Mouse (Mus musculus): ENCODE measurements around the gene St8sia1. TPM values are rescaled to one million over a fixed set of nuclear protein-coding genes. Genes with fewer than 3 reads are reported as not detected.

St8sia1 gene
- total and polyA plus RNA-seq, 3 experiments: 0.01 TPM; not detected in 2

DNA sequence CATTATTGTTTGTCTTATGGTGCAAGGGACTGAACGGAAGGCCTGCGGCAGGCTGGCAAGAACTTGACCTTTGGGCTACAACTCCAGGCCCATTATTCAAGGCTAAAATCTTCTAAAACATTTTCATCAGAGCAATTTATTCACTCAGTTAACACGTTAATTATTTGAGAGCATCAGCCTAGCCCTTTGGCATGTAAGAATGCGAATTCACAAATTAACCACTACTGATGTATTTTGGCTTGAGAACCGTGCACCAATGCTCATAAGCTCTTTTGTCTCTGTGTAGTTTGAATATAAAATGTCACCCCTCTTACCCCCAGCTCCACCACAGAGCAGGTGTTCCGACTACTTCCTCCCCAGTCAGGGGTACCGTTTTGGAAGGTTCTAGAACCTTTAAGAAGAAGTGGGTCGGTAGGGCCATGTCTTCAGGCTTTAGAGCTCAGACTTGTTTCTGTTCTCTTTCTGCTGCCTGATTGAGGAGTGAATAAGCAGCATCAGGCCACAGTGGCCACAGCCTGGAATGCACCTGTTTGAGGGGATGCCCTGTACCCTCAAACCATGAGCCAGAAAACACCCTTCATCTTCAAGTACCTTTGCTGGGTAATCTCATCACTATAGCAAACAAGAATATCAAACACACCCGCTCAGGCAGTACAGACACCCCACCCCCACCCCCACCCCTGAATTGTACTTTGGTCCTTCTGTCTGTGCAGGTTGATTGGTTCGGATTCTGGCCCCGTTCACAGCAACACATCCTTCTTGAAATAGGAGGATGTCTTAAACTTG lies 22.5 kb downstream of the St8sia1 start:
- no peak for DNase-seq (ENCODE audit: low read depth, low spot score)
- Histone ChIP-seq H3K9ac (ENCODE audit: control insufficient read depth, low read depth, low read length, poor library complexity, severe bottlenecking) (no peak overlapping the region), H3K9me3 (replicated peaks; ENCODE audit: insufficient read depth, low read length) (no peaks in the 10 kb centered on the region), H3K4me3 (ENCODE audit: control insufficient read depth in 1 of 2, insufficient read depth in 1 of 2, low read depth in 2 of 2, low read length in 2 of 2) (no peak overlapping the region), H3K36me3 (ENCODE audit: control insufficient read depth in 1 of 2, insufficient read depth in 2 of 2, low read length in 2 of 2) (no peaks in the 10 kb centered on the region), H3K27ac (ENCODE audit: control insufficient read depth, low read depth, low read length) (no peak overlapping the region), H3K4me1 (ENCODE audit: control insufficient read depth in 1 of 2, insufficient read depth in 2 of 2, low read length in 2 of 2) (no peaks in the 10 kb centered on the region), H3K79me2 (ENCODE audit: control insufficient read depth, insufficient read depth, low read length, poor library complexity) (no peaks in the 10 kb centered on the region), H3K27me3 (ENCODE audit: control insufficient read depth in 1 of 2, insufficient read depth in 2 of 2, low read length in 2 of 2) (no peaks in the 10 kb centered on the region; a peak in 1 of 4 replicates)
- TF ChIP-seq SIN3A (IDR thresholded peaks at IDR 0.05; ENCODE audit: low read length): no peak
- TF ChIP-seq UBTF (IDR thresholded peaks at IDR 0.05; ENCODE audit: borderline replicate concordance, insufficient read depth, low read depth, low read length): no peak
- no peak for TF ChIP-seq POLR2AphosphoS2 (IDR thresholded peaks at IDR 0.05; ENCODE audit: low read length)
- no peak for TF ChIP-seq EP300 (IDR thresholded peaks at IDR 0.05; ENCODE audit: low read depth in 1 of 2, low read length in 2 of 2)
- TF ChIP-seq JUND (IDR thresholded peaks at IDR 0.05; ENCODE audit: low read depth, low read length): no peak
- no peak for TF ChIP-seq KAT2A (conservative IDR thresholded peaks at IDR 0.05; ENCODE audit: low read depth, low read length)
- TF ChIP-seq HCFC1 (IDR thresholded peaks at IDR 0.05; ENCODE audit: low read depth, low read length): no peak

DNA sequence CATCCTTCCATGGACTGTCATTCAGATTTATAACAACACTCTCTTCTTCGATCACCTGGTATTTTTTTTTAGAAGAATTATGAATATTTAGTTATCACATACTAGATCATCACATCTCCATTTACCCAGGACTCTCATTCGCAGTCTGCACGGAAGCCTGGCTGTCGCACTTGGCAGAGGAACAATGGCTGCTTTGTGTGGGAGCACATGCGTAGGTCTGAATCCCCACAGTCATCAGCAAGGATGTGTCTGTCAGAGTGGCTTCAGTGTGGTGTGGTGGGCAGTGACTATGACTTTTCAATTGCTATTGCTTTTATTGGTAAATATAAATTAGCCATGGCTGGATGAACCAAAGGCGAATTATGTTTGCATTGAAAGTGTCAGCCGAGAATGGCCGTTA lies 23.2 kb downstream of the St8sia1 start:
- H3K4me3 ChIP-seq (ENCODE audit: control insufficient read depth in 1 of 2, insufficient read depth in 1 of 2, low read depth in 2 of 2, low read length in 2 of 2): no peak overlapping the region
- H3K9me3 ChIP-seq (replicated peaks; ENCODE audit: insufficient read depth, low read length): no peaks in the 10 kb centered on the region
- H3K9ac ChIP-seq (ENCODE audit: control insufficient read depth, low read depth, low read length, poor library complexity, severe bottlenecking): no peak overlapping the region
- no peak overlapping the region for H3K27ac ChIP-seq (ENCODE audit: control insufficient read depth, low read depth, low read length)
- no peak for DNase-seq (ENCODE audit: low read depth, low spot score)
- H3K36me3 ChIP-seq (ENCODE audit: control insufficient read depth in 1 of 2, insufficient read depth in 2 of 2, low read length in 2 of 2): no peaks in the 10 kb centered on the region
- H3K79me2 ChIP-seq (ENCODE audit: control insufficient read depth, insufficient read depth, low read length, poor library complexity): no peaks in the 10 kb centered on the region
- TF ChIP-seq JUND (IDR thresholded peaks at IDR 0.05; ENCODE audit: low read depth, low read length) (no peak), ZMIZ1 (IDR thresholded peaks at IDR 0.05; ENCODE audit: low read depth, low read length) (no peak), SMC3 (IDR thresholded peaks at IDR 0.05; ENCODE audit: low read depth, low read length) (no peak), MEF2A (IDR thresholded peaks at IDR 0.05; ENCODE audit: extremely low read depth, insufficient replicate concordance, low read depth, low read length, poor library complexity, severe bottlenecking) (no peak), RCOR1 (IDR thresholded peaks at IDR 0.05; ENCODE audit: low read depth, low read length) (no peak), CHD2 (IDR thresholded peaks at IDR 0.05; ENCODE audit: low read length) (no peak), USF1 (IDR thresholded peaks at IDR 0.05; ENCODE audit: low read depth, low read length) (no peak), NRF1 (IDR thresholded peaks at IDR 0.05; ENCODE audit: insufficient read depth, low read depth, low read length, poor library complexity, severe bottlenecking) (no peak), ZKSCAN1 (IDR thresholded peaks at IDR 0.05; ENCODE audit: low read depth, low read length) (no peak), TAL1 (IDR thresholded peaks at IDR 0.05; ENCODE audit: low read length) (no peak), BHLHE40 (IDR thresholded peaks at IDR 0.05; ENCODE audit: borderline replicate concordance, low read depth, low read length) (no peak), MXI1 (IDR thresholded peaks at IDR 0.05; ENCODE audit: low read depth, low read length) (no peak), NELFE (IDR thresholded peaks at IDR 0.05; ENCODE audit: low read depth, low read length) (no peak), POLR2A (IDR thresholded peaks at IDR 0.05; ENCODE audit: control insufficient read depth in 1 of 2, insufficient read depth in 1 of 2, low read depth in 1 of 2, low read length in 2 of 2, poor library complexity in 1 of 2) (no peak), RAD21 (IDR thresholded peaks at IDR 0.05; ENCODE audit: low read depth, low read length) (no peak), ELF1 (IDR thresholded peaks at IDR 0.05; ENCODE audit: low read depth, low read length) (no peak), MYC (IDR thresholded peaks at IDR 0.05; ENCODE audit: low read depth, low read length) (no peak)
- H3K27me3 ChIP-seq (ENCODE audit: control insufficient read depth in 1 of 2, insufficient read depth in 2 of 2, low read length in 2 of 2): peaks cover 0 to 2% of the 10 kb centered on the region in 2 experiments; a peak in 2 of 4 replicates
- H3K4me1 ChIP-seq (ENCODE audit: control insufficient read depth in 1 of 2, insufficient read depth in 2 of 2, low read length in 2 of 2): no peaks in the 10 kb centered on the region
